Mouse (Mus musculus): ENCODE data around the gene Arhgap17.

Arhgap17 gene

DNA sequence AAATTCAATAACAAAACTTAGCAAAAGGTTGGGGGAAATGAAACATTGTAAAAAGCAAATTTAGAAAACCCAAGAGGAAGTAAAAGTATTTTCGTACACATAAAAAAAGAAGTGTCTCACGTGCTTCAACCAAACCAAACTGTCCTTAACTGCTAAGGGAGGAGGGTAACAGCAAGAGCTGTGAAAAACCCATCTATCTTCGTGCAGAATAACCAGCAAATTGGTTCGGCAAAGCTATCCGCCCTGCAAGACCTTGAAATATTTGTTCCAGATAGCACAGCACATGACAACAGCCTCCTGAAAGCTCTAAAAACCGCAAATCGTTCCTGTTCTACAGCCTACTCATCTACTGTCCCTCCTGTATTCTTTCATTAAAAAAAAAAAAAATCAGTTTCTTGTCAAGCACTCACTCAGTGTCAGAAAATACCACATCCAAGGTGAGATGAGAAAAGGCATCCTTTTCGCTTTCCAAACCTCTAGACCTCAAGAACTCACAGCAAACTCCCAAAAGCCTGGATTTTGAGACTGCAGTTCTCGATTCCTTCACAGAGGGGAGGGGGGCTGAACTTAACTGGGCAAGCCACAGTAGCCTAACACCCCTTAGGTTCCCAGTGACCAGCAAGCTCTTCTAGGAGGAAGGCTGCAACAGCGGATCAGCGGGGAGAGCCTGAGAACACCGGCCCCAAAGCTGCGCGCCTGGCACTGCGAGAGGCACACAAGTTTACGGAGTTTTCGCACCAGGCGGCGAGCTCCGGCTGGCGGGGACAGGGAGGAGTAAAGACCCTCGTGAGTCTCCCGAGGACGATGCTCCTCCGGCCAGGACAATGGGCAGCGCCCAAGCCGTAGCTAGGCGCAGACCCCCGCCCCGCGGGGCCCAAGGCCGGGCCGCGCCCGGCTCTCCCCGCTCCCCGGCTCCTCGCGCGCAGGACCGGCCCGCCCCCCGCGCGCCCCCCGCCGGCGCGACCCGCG lies 653 bp downstream of the Arhgap17 start:
- DNase-seq (ENCODE audit: low read depth) = no peak

DNA sequence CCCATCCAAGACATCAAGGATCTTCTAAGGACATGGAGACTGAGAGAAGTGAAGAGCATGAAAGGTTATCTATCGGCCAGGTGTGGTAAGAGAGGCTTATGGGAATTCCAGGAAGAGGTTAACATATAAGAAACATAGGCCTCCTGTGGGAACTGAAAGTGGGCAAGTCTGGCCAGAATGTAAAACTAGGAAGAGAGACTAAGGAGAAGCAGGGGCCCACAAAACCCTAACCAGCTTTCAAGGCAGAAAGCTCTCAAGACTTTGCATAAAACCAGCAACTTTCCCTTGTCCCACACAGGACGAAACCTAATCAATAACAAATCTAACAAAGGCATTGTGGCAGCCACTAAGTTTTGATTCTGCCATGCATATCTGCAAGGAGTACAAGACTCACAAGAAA lies 1.5 kb downstream of the Arhgap17 start:
- DNase-seq (ENCODE audit: low read depth) = no peak

DNA sequence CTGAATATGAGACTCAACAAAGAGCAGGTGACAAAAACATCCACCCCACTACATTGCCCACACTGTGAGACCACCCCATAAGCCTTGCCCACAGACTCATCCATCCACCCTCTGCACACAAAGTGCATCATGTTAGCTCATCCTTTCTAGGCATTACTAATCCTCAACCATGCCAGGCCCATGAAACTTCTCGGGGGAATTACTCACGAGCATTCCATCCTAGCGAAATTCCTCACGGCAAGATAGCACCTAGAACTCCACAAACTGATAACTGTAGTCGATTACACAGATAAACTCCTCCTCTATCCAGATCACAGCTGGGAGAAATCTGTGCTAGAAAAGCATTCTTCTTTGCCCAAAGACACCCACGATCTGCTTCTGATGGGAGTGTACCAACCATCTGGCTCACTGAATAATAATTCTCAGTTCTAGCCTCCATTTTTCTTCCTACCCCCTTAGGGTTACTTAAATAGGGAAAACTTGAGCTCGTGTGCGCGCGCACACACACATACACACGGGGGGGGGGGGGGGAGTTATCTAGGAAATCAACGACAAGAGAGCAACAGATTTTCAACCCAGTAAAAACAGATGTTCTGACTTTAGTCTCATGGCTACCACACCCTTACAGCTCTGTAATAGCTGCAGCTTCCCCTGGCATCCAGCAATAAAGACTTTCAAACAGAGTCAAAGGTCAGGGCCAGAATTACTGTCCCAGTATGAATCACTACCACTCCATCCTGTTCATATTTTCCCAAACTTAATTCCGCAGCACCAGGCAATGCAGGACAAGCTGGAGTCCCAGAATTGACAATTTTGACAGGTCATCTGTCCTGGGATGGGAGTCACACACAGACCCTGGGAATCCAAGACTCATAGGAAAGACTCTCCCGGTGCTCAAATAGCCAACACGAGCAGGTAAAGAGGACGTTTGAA lies 2.2 kb downstream of the Arhgap17 start:
- no peak for DNase-seq (ENCODE audit: low read depth)

DNA sequence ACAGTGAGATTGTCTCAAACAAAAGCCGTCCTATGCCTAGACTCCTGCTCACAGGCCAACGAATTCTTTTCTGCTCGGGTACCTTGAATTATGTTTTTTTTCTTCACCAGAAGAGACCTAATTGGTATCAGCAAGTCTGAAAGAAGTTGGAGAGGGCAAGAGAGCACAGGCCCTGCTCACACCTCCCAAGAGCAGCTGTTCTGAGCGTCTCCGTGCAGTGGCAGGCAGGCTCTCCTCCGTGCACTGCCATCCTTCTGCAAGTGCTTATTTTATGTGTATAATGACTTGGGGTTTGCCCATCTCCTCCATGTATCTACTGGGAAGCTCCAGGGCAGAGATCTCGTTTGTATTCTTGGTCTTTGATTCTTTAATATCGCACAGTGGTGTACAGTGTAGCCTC lies 2.9 kb downstream of the Arhgap17 start:
- no peak for DNase-seq (ENCODE audit: low read depth)

DNA sequence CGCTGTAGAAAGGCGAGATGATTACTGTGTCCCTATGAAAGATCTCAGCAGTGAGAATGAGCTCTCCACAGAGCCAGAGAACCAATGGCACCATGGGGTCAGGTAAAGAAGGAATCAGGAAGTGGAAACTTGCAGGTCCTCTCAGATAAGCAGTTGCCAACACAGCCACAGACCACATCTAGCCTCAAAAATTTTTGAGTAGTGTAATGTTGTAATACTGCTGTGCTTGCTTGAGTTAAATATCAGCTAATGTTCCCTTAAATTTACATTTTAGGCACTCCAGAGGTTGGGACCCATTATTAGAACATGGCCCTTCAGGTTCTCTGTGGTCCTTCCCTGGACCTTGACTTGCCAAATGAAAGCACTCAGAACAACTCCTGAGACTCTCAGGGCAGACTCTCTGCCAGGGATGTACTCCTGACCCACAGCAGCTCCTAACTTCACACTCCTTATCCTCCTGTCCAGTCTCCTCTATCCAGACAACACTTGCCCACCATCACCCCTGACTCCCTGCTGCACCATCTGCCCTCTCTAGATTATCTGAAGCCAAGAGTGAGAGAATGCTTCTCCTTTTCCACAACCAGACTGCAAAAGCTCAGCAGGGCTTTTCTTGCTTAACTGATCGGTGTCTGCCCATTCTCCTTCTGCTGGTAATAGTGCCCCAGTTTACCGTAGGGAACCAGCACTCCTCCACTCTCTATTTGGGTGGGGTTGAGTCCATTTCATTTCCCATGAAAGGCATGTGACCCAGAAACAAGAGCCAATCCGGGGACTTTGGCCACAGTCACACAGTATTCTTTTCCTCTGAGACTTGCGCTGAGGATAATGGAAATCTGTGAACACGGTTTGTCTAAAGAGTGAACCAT lies 3.6 kb downstream of the Arhgap17 start:
- no peak for DNase-seq (ENCODE audit: low read depth)

DNA sequence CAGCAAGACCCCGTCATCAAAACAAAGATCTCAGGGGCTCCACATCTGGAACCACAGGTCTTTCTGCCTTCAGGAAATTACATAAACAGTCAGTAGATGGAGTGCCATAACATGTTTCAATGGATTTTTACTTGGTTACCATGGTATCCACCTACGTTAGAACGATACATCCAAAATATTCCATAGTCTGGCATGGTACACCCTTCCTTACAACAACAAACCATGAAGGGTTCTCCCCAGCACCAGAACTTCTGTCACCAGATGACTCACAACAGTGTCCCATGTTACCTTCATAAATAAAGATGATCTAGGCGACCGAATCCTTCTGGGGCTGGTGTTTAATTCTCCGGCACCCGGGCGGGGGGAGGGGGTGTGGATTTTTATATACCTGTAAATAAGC lies 5.7 kb downstream of the Arhgap17 start:
- no peak for DNase-seq (ENCODE audit: low read depth)

DNA sequence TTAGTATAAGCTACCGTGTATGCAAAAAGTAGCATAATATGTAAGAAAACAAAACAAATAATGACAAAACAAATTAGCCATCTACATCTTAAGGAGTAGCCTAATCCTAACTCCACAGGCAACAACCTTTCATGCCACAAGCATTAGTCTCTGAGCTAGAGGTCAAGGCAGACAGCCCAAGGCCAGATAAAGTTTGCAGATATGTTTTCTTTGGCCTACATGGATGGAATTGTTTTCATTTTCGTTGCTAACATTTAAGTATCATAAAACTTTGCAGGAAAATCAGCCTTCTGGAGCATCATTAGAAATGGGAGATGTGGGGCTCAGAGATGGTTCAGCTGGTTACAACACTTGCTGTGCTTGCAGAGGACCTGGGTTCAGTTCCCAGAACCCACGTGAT lies 6.9 kb downstream of the Arhgap17 start:
- no peak for DNase-seq (ENCODE audit: low read depth)

DNA sequence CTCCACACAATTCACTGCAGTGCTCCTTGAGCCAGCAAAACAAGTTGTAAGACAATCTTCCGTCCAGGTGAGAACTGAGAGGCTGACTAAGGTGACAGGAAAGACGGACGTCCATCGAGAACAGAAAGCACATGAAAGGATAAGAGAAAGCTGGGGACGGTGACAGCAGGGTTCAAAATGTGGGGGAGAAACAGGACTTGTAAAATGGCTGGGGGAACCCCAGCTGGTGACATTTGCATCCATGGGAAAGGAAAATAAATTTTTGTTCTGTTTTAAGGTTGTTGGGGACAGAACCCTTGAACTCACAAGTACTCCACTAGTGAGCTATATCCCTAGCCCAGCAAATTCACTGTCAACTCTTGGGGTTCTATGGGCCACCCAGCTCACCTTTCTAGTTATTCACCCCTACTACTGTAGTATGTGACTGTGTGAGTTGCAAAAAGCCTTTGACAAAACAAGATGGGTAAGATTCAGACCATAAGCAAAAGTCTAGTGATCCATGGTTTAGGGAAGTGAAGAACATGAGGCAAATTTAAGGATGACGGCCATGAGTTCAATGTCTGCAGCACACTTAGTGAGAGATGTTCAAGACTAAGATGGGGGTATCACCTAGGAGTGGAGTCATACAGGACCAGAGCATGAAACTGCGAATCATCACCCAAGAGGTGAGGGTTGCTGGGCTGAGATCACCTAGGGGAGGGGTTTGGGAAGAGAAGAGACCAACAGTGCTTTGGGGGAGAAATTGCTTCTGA lies 8.3 kb downstream of the Arhgap17 start:
- DNase-seq (ENCODE audit: low read depth) = no peak

DNA sequence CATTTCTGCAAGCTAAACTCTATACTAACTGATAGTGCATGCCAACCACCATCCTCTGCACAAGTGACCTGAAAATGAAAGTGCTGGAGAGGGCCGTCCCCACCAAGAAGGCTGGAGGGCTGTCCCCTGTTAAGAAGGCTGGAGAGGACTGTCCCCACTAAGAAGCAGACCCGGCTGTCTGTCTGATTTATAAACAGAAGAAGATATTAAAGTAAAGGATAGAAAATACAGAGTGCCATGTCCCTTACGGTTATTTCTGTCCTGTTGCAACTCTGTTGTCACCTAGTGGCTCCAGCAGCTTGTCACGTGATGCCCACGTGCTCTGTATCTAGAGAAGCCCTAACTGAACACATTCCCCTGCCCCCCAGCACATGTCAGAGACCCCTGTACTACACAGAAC lies 9.5 kb downstream of the Arhgap17 start:
- DNase-seq (ENCODE audit: low read depth) = no peak

DNA sequence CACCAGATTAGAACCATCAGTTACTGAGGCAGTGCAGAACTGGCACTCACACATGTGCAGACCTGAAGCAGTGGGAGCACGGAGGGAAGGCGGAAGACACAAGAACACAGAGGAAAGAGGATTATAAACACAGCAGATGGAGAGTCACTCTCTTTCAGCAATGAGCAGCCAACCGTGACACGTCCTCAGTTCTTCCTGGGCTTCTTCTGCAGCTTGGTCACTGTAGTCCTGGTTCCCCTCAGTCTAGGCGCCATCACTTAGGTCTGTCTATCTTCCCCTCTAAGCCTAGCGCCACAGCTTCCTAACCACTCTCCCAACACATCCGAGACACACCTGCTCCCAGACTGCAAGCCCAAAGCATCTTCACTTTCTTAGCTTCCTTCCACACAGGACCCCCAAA lies 10.6 kb downstream of the Arhgap17 start:
- no peak for DNase-seq (ENCODE audit: low read depth)

DNA sequence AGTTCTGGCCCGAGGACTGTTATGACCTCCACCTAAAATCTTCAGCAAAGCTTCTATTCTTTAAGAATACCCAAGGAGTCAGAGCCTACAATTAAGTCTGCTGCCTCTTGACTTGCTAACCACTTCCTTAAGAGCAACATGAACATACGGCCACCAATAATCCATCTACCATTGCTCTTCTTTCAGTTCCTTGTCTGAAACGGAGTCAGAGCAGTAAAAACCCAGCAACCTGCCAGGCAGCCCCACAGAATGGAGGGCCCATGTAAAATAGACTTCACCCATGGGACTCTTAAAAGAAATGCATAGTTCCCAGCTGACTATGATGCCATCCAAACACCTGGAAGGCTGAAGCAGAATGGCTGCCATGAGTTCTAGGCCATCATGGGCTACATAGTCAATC lies 13.6 kb downstream of the Arhgap17 start:
- no peak for DNase-seq (ENCODE audit: low read depth)

DNA sequence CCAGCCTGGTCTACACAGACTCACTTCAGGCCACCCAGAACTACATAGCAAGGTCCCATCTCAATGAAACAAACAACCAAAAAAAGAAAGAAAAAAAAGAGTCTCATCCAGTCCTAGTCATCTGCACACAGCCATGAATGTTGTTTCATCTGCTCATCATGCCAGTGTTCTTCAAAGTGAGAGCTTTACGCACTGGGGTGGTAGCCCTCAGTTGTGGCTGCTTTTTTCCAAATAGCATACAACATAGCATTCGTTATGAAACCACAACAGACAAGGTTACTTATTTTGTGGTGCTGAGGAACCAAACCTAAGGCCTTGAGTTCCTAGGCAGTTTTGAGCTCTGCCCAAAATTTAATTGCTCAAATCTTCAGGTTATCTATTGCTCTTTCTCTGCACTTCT lies 14.9 kb downstream of the Arhgap17 start:
- DNase-seq (ENCODE audit: low read depth) = no peak

DNA sequence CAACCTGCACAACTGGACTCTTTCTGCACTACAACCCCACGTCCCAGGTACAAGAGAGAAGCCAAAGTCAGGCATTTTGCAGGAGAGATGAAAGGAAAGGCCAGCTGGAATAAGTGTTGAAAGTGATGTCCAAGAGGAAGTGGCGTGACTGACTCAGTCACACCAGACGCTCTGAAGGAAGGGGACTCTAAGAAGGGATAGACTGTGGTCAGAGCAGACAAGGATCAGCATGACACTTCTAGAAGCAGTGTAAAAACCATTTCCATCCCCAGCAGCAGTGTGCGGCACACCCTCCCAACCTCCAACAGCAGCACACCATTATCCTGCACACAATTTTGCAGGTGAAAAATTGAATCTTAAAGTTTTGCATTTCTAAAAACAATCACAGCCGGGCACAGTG lies 15.3 kb downstream of the Arhgap17 start:
- no peak for DNase-seq (ENCODE audit: low read depth)

DNA sequence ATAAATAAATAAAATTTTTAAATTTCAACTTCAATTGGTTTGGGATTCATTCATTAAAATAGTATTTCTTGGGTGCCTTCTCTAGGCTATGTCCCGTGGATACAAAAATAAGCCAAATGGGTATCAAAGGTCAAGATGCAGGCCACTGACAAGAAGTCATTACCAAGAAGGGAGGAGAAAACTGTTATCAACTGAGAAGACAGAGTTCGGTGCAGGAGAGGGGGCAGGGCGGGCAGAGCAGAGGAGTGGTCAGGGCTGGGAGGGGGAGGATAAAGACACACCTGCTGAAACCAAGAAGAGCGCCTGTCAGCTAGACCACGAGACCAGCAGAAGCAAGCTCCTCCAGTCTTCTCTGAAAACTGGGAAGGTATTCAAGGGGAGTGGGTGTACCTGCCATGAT lies 15.8 kb downstream of the Arhgap17 start:
- DNase-seq (ENCODE audit: low read depth) = no peak

DNA sequence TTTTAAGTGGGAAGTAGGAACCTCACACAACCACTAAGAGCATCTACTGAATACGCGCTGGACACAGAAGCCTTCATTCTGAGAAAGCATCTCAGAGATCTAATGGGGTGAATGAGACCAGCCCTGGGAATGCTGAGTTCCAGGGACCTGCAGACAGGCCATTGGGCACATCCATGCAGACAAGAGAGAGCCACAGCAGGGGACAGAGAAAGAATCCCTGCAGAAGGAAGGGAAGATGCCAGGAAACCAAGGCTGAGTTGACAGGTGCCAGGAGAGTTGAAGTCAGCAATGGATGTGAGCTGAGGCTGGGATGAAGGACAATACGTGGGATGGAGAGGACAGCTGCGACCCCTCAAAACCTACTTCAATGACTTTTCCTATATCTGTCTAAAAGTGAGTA lies 16.6 kb downstream of the Arhgap17 start:
- DNase-seq (ENCODE audit: low read depth) = no peak

DNA sequence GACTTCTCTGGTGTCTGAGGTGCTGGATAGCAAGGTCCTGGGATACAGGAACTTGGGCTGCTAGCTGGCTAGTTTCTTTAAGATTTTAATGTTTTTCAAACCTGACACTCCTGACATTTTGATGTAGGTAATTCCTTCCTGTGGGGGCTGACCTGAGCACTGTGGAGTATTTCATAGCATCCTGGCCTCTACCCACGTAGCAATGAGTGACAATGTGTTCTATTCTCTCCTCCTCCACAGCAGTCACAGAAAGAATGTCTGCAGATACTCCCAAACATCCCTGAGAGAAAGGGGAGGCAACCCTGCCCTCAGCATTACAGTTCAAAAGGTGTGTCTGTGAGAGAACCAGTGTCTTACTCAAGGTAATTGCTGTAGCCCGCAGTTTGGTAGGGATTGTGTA lies 19.5 kb downstream of the Arhgap17 start:
- no peak for DNase-seq (ENCODE audit: low read depth)

DNA sequence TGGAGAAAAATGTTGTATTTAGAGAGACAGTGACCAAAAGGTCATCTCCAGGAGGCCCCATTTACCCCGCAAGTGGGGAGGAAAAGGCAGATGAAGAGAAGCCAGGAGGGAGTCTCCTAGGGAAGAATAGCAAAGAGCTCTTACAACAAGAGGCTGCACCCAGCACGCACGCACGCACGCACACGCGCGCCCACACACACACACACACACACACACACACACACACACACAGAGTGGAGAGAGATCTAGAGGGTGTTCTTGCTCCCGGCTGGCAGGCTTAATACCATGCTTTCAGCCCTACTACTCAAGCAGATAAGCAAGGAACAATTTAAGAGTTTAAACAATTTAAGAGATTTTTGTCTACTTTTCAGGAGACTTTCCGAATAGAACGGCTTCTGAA lies 19.9 kb downstream of the Arhgap17 start:
- DNase-seq (ENCODE audit: low read depth) = no peak

DNA sequence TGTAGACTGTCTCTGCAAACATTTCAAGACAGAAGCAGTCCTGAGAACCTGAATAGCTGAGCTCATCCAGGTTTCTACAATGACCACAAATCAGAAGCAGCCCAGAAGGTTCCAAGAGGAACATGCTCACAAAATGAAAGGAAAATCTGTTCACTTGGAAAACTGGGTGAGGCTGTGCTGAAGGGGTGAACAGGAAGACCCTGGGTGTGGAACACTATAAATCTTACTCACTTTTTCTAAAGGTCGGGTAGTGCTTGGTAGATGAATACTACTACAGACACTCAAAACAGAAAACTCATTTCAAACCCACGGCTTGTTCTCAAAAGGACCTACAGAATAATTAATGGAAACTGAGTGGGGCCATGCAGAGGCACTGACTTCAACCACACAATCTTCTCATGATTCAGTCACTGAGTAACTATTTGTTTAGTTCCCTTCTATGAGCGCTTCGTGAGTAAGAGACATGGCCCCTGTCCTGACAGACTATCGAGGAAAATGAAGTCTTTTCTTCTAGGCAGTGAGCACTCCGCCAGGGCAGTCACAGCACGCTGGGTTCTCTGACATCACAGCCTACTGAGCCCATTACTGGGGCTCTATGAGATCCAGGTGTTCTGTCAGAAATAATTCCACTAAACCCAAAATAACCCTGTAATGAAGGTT lies 23.0 kb downstream of the Arhgap17 start:
- no peak for DNase-seq (ENCODE audit: low read depth)

DNA sequence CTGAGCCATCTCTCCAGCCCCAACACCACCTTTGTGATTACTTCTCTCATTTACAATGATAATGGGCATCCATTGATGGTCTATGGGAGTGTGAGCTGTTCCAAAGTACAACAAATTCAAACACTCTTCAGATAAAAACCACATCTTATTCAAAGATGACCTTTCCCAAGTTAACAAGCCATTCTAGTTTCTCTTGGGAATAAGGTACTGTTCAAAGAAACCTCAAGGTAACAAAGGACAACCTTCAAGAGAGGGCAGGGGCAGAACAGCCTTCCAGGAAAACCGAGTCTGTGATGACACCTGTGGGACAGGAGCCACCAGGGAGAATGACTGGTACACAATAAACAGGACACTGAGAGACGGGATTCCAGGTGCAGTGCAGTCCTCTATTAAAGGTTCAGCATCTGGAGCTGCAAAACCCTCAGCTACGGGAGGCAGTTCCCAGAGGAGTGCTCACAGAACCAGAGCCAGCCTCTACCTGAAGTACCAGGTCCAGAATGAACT lies 24.6 kb downstream of the Arhgap17 start:
- no peak for DNase-seq (ENCODE audit: low read depth)

DNA sequence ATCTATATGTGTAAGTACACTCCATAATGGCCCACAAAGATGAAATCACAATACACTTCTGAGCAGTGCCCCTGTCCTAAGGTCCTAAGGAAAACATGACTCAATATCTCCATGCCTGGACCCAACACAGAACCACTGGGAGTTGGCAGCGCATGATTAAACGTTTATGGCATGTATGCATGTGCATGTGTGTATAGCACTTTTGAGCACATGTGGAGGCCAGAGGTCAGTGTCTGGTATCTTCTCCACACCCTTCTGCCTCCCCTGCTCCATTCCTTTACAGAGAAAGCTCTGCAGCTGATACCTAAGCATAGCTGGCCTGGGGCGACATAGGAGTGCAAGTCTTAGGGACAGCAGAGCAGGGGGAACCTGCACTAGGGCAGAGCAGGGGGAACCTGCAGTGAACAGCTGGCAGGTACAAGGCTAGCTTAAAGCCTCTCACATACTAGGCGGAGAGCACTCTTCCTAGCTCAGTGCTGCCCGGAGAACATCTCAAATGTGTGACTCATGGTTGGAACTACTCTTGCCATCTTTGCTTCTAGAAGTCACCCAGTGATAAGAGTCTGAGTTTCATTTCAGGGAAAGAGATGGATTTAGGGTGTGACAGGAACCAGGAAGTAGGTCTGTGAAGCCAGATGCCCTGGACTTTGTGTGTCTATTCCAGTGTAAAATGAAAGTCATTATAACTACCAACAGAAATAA lies 25.5 kb downstream of the Arhgap17 start:
- DNase-seq (ENCODE audit: low read depth) = no peak

Data from fibroblast of lung, adult 2 months (primary cell).